Mouse (Mus musculus) spleen, adult 2 months (tissue): ENCODE measurements around the gene Elovl5. TPM values are rescaled to one million over a fixed set of nuclear protein-coding genes. Genes with fewer than 3 reads are reported as not detected.

Source experiments
- DNase-seq, 2 experiments: peaks; one replicate each; pipeline versions ENCODE4 v3.0.0 to v3.0.0-alpha.2; 2012 to 2021; ENCODE audit warnings: low spot score in 2 of 2, low read depth in 1 of 2
- H3K27ac ChIP-seq: fragments of 200-500 bp; 2 replicates; pipeline ENCODE4 v1.5.1; 2012; ENCODE audit warnings: low read length, inconsistent platforms; ENCODE audit not compliant: insufficient read depth
- H3K27me3 ChIP-seq: fragments of 200-500 bp; 2 replicates; pipeline ENCODE4 v1.6.1; 2012; ENCODE audit warnings: mild to moderate bottlenecking, moderate library complexity, low read length, inconsistent platforms; ENCODE audit not compliant: control insufficient read depth, insufficient read depth
- H3K36me3 ChIP-seq: fragments of 200-500 bp; 2 replicates; pipeline ENCODE4 v1.6.1; 2012; ENCODE audit warnings: mild to moderate bottlenecking, low read length, inconsistent platforms; ENCODE audit not compliant: control insufficient read depth, insufficient read depth
- H3K4me1 ChIP-seq: fragments of 200-500 bp; 2 replicates; pipeline ENCODE4 v1.6.1; 2011; ENCODE audit warnings: inconsistent platforms; ENCODE audit not compliant: control insufficient read depth, insufficient read depth, insufficient read length
- H3K4me3 ChIP-seq: fragments of 200-500 bp; 2 replicates; pipeline ENCODE4 v1.5.1; 2011; ENCODE audit warnings: mild to moderate bottlenecking, inconsistent platforms; ENCODE audit not compliant: insufficient read depth, insufficient read length; ENCODE audit errors: extremely low read depth
- CTCF ChIP-seq: fragments of 200-500 bp; IDR thresholded peaks from 2 replicates; pipeline ENCODE4 v1.5.1; 2011; ENCODE audit warnings: mild to moderate bottlenecking, inconsistent platforms; ENCODE audit not compliant: insufficient read depth, insufficient read length, insufficient replicate concordance; ENCODE audit errors: extremely low read depth
- POLR2A ChIP-seq: fragments of 200-500 bp; IDR thresholded peaks from 2 replicates; pipeline ENCODE4 v1.6.1; 2011; ENCODE audit warnings: low read depth, low read length, inconsistent platforms
- WGBS: fragments of 180-500 bp; shearing (Covaris S2); methylation state at CpG from one replicate; pipeline ENCODE4 v1.1.7; 2018; 5-methylcytosine and 5-hydroxymethylcytosine counted together
- polyA plus RNA-seq: library from polyadenylated mRNA; depleted of rRNA; stranded (reverse); fragments of >200 nt; gene quantifications from 2 replicates; pipeline ENCODE4 v1.2.3, GENCODE M21; 2012

Elovl5 gene
- polyA plus RNA-seq, 1 experiment: 32.4 TPM

- 91% methylated on average over 5 of the region's 5 CpGs for WGBS
- Histone ChIP-seq H3K4me1 (peaks cover 19% of the 10 kb centered on the region), H3K4me3 (no peak overlapping the region), H3K36me3 (no peaks in the 10 kb centered on the region), H3K27ac (no peak overlapping the region), H3K27me3 (no peaks in the 10 kb centered on the region)
- TF ChIP-seq CTCF: no peak
- TF ChIP-seq POLR2A: no peak
- no peak for DNase-seq
Measured at GRCm38 (mm10) chr9:77926911-77927310, 9.7 kb downstream of the Elovl5 start.

- Histone ChIP-seq H3K4me3 (no peak overlapping the region), H3K27ac (no peak overlapping the region), H3K27me3 (no peaks in the 10 kb centered on the region), H3K4me1 (peaks cover 19% of the 10 kb centered on the region), H3K36me3 (no peaks in the 10 kb centered on the region)
- WGBS: 47% methylated on average over 6 of the region's 6 CpGs
- TF ChIP-seq POLR2A (no peak), CTCF (no peak)
- DNase-seq: no peak
Measured at GRCm38 (mm10) chr9:77927431-77927830, 10.3 kb downstream of the Elovl5 start.

GRCm38 (mm10) chr9:77928769-77929168, 11.6 kb downstream of the Elovl5 start:
- no peak overlapping the region for H3K27ac ChIP-seq
- no peaks in the 10 kb centered on the region for H3K36me3 ChIP-seq
- DNase-seq: no peak
- 80% methylated on average over 4 of the region's 4 CpGs for WGBS
- H3K4me1 ChIP-seq: peaks cover 17% of the 10 kb centered on the region
- H3K4me3 ChIP-seq: no peak overlapping the region
- no peaks in the 10 kb centered on the region for H3K27me3 ChIP-seq
- TF ChIP-seq POLR2A: no peak
- TF ChIP-seq CTCF: no peak

GRCm38 (mm10) chr9:77929296-77929695, 12.1 kb downstream of the Elovl5 start:
- Histone ChIP-seq H3K27me3 (no peaks in the 10 kb centered on the region), H3K36me3 (no peaks in the 10 kb centered on the region), H3K4me1 (peaks cover 12% of the 10 kb centered on the region; the same call in 1 of the 2 replicates), H3K27ac (no peak overlapping the region), H3K4me3 (no peak overlapping the region)
- TF ChIP-seq POLR2A (no peak), CTCF (no peak)
- WGBS: 92% methylated on average over 5 of the region's 5 CpGs
- DNase-seq: no peak

GRCm38 (mm10) chr9:77930036-77930859, 13.1 kb downstream of the Elovl5 start:
- Histone ChIP-seq H3K36me3 (no peaks in the 10 kb centered on the region), H3K4me3 (no peak overlapping the region), H3K27me3 (no peaks in the 10 kb centered on the region), H3K27ac (peak overlapping the region; percentile 10), H3K4me1 (peaks cover 12% of the 10 kb centered on the region; the same call in 1 of the 2 replicates)
- TF ChIP-seq POLR2A: no peak
- no peak for TF ChIP-seq CTCF
- DNase-seq: no peak
- WGBS: 42% methylated on average over 10 of the region's 10 CpGs

- Histone ChIP-seq H3K4me3 (no peak overlapping the region), H3K27me3 (no peaks in the 10 kb centered on the region), H3K27ac (peak overlapping the region; percentile 10; the same call in 1 of the 2 replicates), H3K36me3 (no peaks in the 10 kb centered on the region), H3K4me1 (peaks cover 13% of the 10 kb centered on the region; the same call in 1 of the 2 replicates)
- 14% methylated on average over 4 of the region's 4 CpGs for WGBS
- TF ChIP-seq POLR2A (no peak), CTCF (no peak)
- no peak for DNase-seq
Measured at GRCm38 (mm10) chr9:77930860-77931184, 13.7 kb downstream of the Elovl5 start.

- Histone ChIP-seq H3K27me3 (no peaks in the 10 kb centered on the region), H3K36me3 (no peaks in the 10 kb centered on the region), H3K4me3 (no peak overlapping the region), H3K4me1 (peaks cover 15% of the 10 kb centered on the region; the same call in 1 of the 2 replicates), H3K27ac (no peak overlapping the region; the same call in 1 of the 2 replicates)
- no peak for DNase-seq
- TF ChIP-seq CTCF: no peak
- TF ChIP-seq POLR2A: no peak
- 86% methylated on average over 5 of the region's 5 CpGs for WGBS
Measured at GRCm38 (mm10) chr9:77931740-77932139, 14.6 kb downstream of the Elovl5 start.
